Comparison of ENCODE assay signal across 8 mouse cellular contexts in the genomic region with DNA sequence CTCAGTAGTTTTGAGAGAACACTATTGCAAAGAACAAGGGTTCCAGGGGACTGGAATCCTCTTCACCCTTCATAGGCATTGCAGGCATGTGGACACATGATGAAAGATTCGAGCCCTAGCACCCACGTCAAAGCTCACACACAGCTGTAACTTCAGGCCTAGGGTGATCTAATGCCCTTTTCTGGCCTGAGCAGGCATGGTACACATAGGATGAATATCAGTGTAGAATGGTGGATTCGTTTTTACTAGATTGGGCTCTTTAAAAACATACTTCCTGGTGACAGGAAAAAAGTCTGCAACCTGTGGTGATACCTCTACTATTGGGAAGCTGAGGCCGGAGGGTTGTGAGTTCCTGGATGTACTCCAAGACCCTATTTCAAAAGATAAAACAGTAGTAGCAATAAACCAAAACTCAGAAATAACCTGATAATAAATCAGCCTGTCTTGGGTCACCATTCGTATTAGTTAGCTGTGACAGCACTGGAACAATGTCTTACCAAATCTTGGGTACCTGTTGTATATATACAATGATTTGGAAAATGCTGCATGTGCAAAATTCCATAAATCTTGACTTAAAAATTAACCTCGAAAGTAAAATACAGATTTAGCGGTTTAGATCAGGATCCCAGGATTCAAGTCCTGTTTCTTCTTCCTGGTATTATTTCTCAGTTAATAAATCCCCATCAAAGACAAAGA. TPM values are rescaled to one million over a fixed set of nuclear protein-coding genes. Genes with fewer than 3 reads are reported as not detected.
DNase-seq lines count a peak whose midpoint lies in the region; ATAC-seq and TF ChIP-seq lines count a peak whose summit lies in the region.

No protein-coding gene starts in this region.

- ATAC-seq in heart, embryonic 15.5 days (replicated peaks; ENCODE audit: insufficient number of reproducible peaks, insufficient read depth, low FRiP score, low read depth): no peak
- 0 out of 2 replicates have a peak, but pooled peaks have one; percentile 4 for ATAC-seq in megakaryocyte-erythroid progenitor cell, adult 5-6 weeks (replicated peaks; ENCODE audit: low FRiP score, low TSS enrichment, poor library complexity, severe bottlenecking)

- in situ Hi-C loops in CH12.LX (cut with MboI; ENCODE audit: low pct_ligation_motif_present, low pct_unique_long_range_greater_than_20kb, low sequenced_read_pairs): no loop called here

- dilution Hi-C loops in CH12.LX (cut with MboI; ENCODE audit: extremely low pct_ligation_motif_present, extremely low pct_unique_long_range_greater_than_20kb, low sequenced_read_pairs): no loop called here

- peak overlapping the region; percentile 92 for H3K27ac ChIP-seq in heart, adult 2 months
- H3K27ac ChIP-seq in CH12.LX (ENCODE audit: insufficient read depth, low read depth): peak overlapping the region; percentile 66
- H3K27ac ChIP-seq in heart, embryonic 15.5 days: peak overlapping the region; percentile 87

- TF ChIP-seq EP300 in heart, adult 2 months (IDR thresholded peaks at IDR 0.05; ENCODE audit: insufficient read depth, low read depth, low read length): no peak
- TF ChIP-seq EP300 in CH12.LX (IDR thresholded peaks at IDR 0.05; ENCODE audit: low read length): no peak

- no peak overlapping the region for H3K9ac ChIP-seq in heart, adult 2 months (ENCODE audit: low read depth, low read length)
- peak overlapping the region; percentile 79 for H3K9ac ChIP-seq in CH12.LX (ENCODE audit: insufficient read depth, low read depth)
- peak overlapping the region; percentile 62 for H3K9ac ChIP-seq in heart, embryonic 15.5 days

- no peaks in the 10 kb centered on the region for H3K9me3 ChIP-seq in CH12.LX (replicated peaks; ENCODE audit: low read length)
- no peaks in the 10 kb centered on the region for H3K9me3 ChIP-seq in heart, embryonic 15.5 days (replicated peaks)

- H3K27me3 ChIP-seq in heart, adult 2 months (ENCODE audit: control insufficient read depth, insufficient read depth, low read length): no peaks in the 10 kb centered on the region
- H3K27me3 ChIP-seq in CH12.LX (replicated peaks): no peaks in the 10 kb centered on the region
- peaks cover 6% of the 10 kb centered on the region for H3K27me3 ChIP-seq in heart, embryonic 15.5 days

- H3K4me2 ChIP-seq in CH12.LX (ENCODE audit: insufficient read depth, low read depth, poor library complexity, severe bottlenecking): peak overlapping the region; percentile 79
- peak overlapping the region; percentile 77 for H3K4me2 ChIP-seq in heart, embryonic 15.5 days

- intact Hi-C loops in heart, adult 2 months (cut with DNase I): loop anchor here (1.0 to 2.0 kb wide), 2 partner anchors 12 to 29 kb away; a partner anchor contains a TSS
- intact Hi-C loops in heart, postnatal 25 days (cut with DNase I): loop anchor here (2.0 kb wide), 1 partner anchor 21 kb away; a partner anchor contains a TSS

- no peaks in the 10 kb centered on the region for H3K79me2 ChIP-seq in heart, adult 2 months (replicated peaks; ENCODE audit: control insufficient read depth, insufficient read depth, low read length)
- peaks cover 19% of the 10 kb centered on the region for H3K79me2 ChIP-seq in CH12.LX (replicated peaks; ENCODE audit: control insufficient read depth, extremely low read depth, insufficient read depth, poor library complexity, severe bottlenecking)

- no peak for DNase-seq in heart, adult 2 months
- no peak for DNase-seq in heart, postnatal 25 days (ENCODE audit: low spot score)
- no peak for DNase-seq in CH12.LX (ENCODE audit: extremely low read depth)
- no peak for DNase-seq in spleen, adult 12 weeks (ENCODE audit: low spot score)
- DNase-seq in thymus, postnatal 14 days: no peak
- no peak for DNase-seq in right cerebral cortex, postnatal 10 days (ENCODE audit: low spot score in 2 of 2)

- H3K4me3 ChIP-seq in heart, adult 2 months: peak overlapping the region; percentile 92
- peak overlapping the region; percentile 60 to 96 (median 64) for H3K4me3 ChIP-seq in CH12.LX (replicated peaks in 1 of 3; ENCODE audit: low read depth in 2 of 3, low read length in 2 of 3, poor library complexity in 1 of 3)
- peak overlapping the region; percentile 58 for H3K4me3 ChIP-seq in heart, embryonic 15.5 days

- 10% methylated on average over 7 of the region's 7 CpGs for WGBS in heart, adult 2 months
- WGBS in heart, embryonic 15.5 days: 13% methylated on average over 7 of the region's 7 CpGs

- no peak for TF ChIP-seq CTCF in heart, adult 2 months (IDR thresholded peaks at IDR 0.05)
- TF ChIP-seq CTCF in CH12.LX (conservative IDR thresholded peaks at IDR 0.05 in 1 of 2, IDR thresholded peaks at IDR 0.05 in 1 of 2; ENCODE audit: low read depth in 2 of 2, low read length in 2 of 2): no peak

- H3K4me1 ChIP-seq in heart, adult 2 months (ENCODE audit: control insufficient read depth, insufficient read depth, low read length): peaks cover 2% of the 10 kb centered on the region
- H3K4me1 ChIP-seq in CH12.LX (ENCODE audit: control insufficient read depth in 1 of 2, insufficient read depth in 2 of 2): peaks cover 0 to 7% of the 10 kb centered on the region in 2 experiments; a peak in 2 of 4 replicates
- H3K4me1 ChIP-seq in heart, embryonic 15.5 days (replicated peaks): peaks cover 11% of the 10 kb centered on the region

- H3K36me3 ChIP-seq in heart, adult 2 months (ENCODE audit: control insufficient read depth, insufficient read depth, low read length): peaks cover 16% of the 10 kb centered on the region
- H3K36me3 ChIP-seq in CH12.LX (replicated peaks in 1 of 2; ENCODE audit: control insufficient read depth in 1 of 2, insufficient read depth in 1 of 2, low read length in 1 of 2): peaks cover 12 to 32% of the 10 kb centered on the region in 2 experiments
- H3K36me3 ChIP-seq in heart, embryonic 15.5 days: peaks cover 26% of the 10 kb centered on the region

- no peak for TF ChIP-seq RAD21 in CH12.LX (IDR thresholded peaks at IDR 0.05; ENCODE audit: low read depth, low read length)

- peak; percentile 32; the same call in 1 of the 2 replicates for TF ChIP-seq POLR2A in heart, adult 2 months (IDR thresholded peaks at IDR 0.05; ENCODE audit: insufficient read depth, low read depth, low read length)
- no peak; the same call in 1 of the 2 replicates for TF ChIP-seq POLR2A in CH12.LX (IDR thresholded peaks at IDR 0.05; ENCODE audit: low read depth, low read length)

TF ChIP-seq in CH12.LX, 34 proteins besides CTCF, POLR2A, EP300 and RAD21 (continues in another document):
- no peak for TF ChIP-seq ELF1 (IDR thresholded peaks at IDR 0.05; ENCODE audit: low read depth, low read length)
- peak; percentile 75 for TF ChIP-seq MAFK (IDR thresholded peaks at IDR 0.05; ENCODE audit: insufficient replicate concordance, low read length)

RNA-seq across cellular contexts. Expression of a gene that starts 0.7 kb away (rescaled TPM):
- 100 to 1,000 TPM; 111 to 140 TPM for total RNA-seq in heart, adult 2 months (2021)
- 72.6 and 110 TPM in 2 replicates for polyA plus RNA-seq in heart, adult 2 months (2012; rRNA removed)
- 100 to 1,000 TPM; 128 TPM for total RNA-seq in heart, postnatal 25 days (2021)
- total RNA-seq in CH12.LX (2012; rRNA removed): 65.3 and 78.0 TPM in 2 replicates
- total RNA-seq in CH12.LX (2014; rRNA removed): 121 and 133 TPM in 2 replicates
- 62.3 and 70.9 TPM in 2 replicates for polyA plus RNA-seq in CH12.LX (2012; ENCODE audit: insufficient read length, low read depth)
- 104 and 119 TPM in 2 replicates for polyA plus RNA-seq in heart, embryonic 15.5 days (2015; fragmentation: Nextera tagmentation; extraction: Ambion mirVana)
- 32.5 and 39.8 TPM in 2 replicates for total RNA-seq in megakaryocyte-erythroid progenitor cell, adult 5-6 weeks (2014; fragmentation: Nextera tagmentation)
- total RNA-seq in megakaryocyte-erythroid progenitor cell, adult 5-6 weeks (2017): 15.6 and 33.1 TPM in 2 replicates

RNA-seq across cellular contexts. Expression of a gene that starts 13.8 kb away (rescaled TPM):
- total RNA-seq in heart, adult 2 months (2021): 10 to 100 TPM; 18.0 to 20.4 TPM
- polyA plus RNA-seq in heart, adult 2 months (2012; rRNA removed): 12.3 and 17.5 TPM in 2 replicates
- total RNA-seq in heart, postnatal 25 days (2021): 10 to 100 TPM; 20.9 to 22.4 TPM
- total RNA-seq in CH12.LX (2012; rRNA removed) (63.2 and 74.0 TPM in 2 replicates), CH12.LX (2014; rRNA removed) (102 and 115 TPM in 2 replicates)
- polyA plus RNA-seq in CH12.LX (2012; ENCODE audit: insufficient read length, low read depth): 51.8 and 61.5 TPM in 2 replicates
- 17.0 and 18.5 TPM in 2 replicates for polyA plus RNA-seq in heart, embryonic 15.5 days (2015; fragmentation: Nextera tagmentation; extraction: Ambion mirVana)
- 119 and 128 TPM in 2 replicates for total RNA-seq in megakaryocyte-erythroid progenitor cell, adult 5-6 weeks (2014; fragmentation: Nextera tagmentation)
- 56.5 and 102 TPM in 2 replicates for total RNA-seq in megakaryocyte-erythroid progenitor cell, adult 5-6 weeks (2017)

RNA-seq across cellular contexts. Expression of a gene that starts 19.5 kb away (rescaled TPM):
- total RNA-seq in heart, adult 2 months (2021): 10 to 100 TPM; 24.8 to 25.4 TPM
- 10.7 and 18.2 TPM in 2 replicates for polyA plus RNA-seq in heart, adult 2 months (2012; rRNA removed)
- total RNA-seq in heart, postnatal 25 days (2021): 10 to 100 TPM; 24.1 to 27.0 TPM
- total RNA-seq in CH12.LX (2012; rRNA removed) (10.8 and 10.9 TPM in 2 replicates), CH12.LX (2014; rRNA removed) (15.7 and 16.7 TPM in 2 replicates)
- polyA plus RNA-seq in CH12.LX (2012; ENCODE audit: insufficient read length, low read depth): 9.1 and 11.8 TPM in 2 replicates
- polyA plus RNA-seq in heart, embryonic 15.5 days (2015; fragmentation: Nextera tagmentation; extraction: Ambion mirVana): 29.6 and 30.8 TPM in 2 replicates
- 7.9 and 10.9 TPM in 2 replicates for total RNA-seq in megakaryocyte-erythroid progenitor cell, adult 5-6 weeks (2014; fragmentation: Nextera tagmentation)
- total RNA-seq in megakaryocyte-erythroid progenitor cell, adult 5-6 weeks (2017): 7.8 and 15.4 TPM in 2 replicates

RNA-seq across cellular contexts. Expression of a gene that starts 20.2 kb away (rescaled TPM):
- 1 to 10 TPM; 1.7 to 1.9 TPM for total RNA-seq in heart, adult 2 months (2021)
- 0.72 and 1.1 TPM in 2 replicates for polyA plus RNA-seq in heart, adult 2 months (2012; rRNA removed)
- 1 to 10 TPM; 1.0 to 1.9 TPM for total RNA-seq in heart, postnatal 25 days (2021)
- total RNA-seq in CH12.LX (2012; rRNA removed) (not detected in 2 replicates), CH12.LX (2014; rRNA removed) (not detected in 2 replicates)
- polyA plus RNA-seq in CH12.LX (2012; ENCODE audit: insufficient read length, low read depth): 0.36 TPM in 1 of 2 replicates, not detected in the other
- polyA plus RNA-seq in heart, embryonic 15.5 days (2015; fragmentation: Nextera tagmentation; extraction: Ambion mirVana): 6.3 and 8.6 TPM in 2 replicates
- 0.10 and 2.1 TPM in 2 replicates for total RNA-seq in megakaryocyte-erythroid progenitor cell, adult 5-6 weeks (2014; fragmentation: Nextera tagmentation)
- total RNA-seq in megakaryocyte-erythroid progenitor cell, adult 5-6 weeks (2017): 0.33 and 2.3 TPM in 2 replicates

RNA-seq across cellular contexts. Expression of a gene that starts 29.9 kb away (rescaled TPM):
- under 1 TPM in 1 of 2 experiments, not detected in 1; 0.16 TPM for total RNA-seq in heart, adult 2 months (2021)
- 0.15 and 0.18 TPM in 2 replicates for polyA plus RNA-seq in heart, adult 2 months (2012; rRNA removed)
- under 1 TPM; 0.26 to 0.28 TPM for total RNA-seq in heart, postnatal 25 days (2021)
- total RNA-seq in CH12.LX (2012; rRNA removed): not detected in 2 replicates
- not detected in 2 replicates for total RNA-seq in CH12.LX (2014; rRNA removed)
- not detected in 2 replicates for polyA plus RNA-seq in CH12.LX (2012; ENCODE audit: insufficient read length, low read depth)
- polyA plus RNA-seq in heart, embryonic 15.5 days (2015; fragmentation: Nextera tagmentation; extraction: Ambion mirVana): 0.67 and 0.70 TPM in 2 replicates
- 0.22 TPM in 1 of 2 replicates, not detected in the other for total RNA-seq in megakaryocyte-erythroid progenitor cell, adult 5-6 weeks (2014; fragmentation: Nextera tagmentation)
- not detected in 2 replicates for total RNA-seq in megakaryocyte-erythroid progenitor cell, adult 5-6 weeks (2017)
